Mouse (Mus musculus): ENCODE measurements around the gene Magi1.

GRCm38 (mm10) chr6:94141496-94141895, 142.2 kb downstream of the Magi1 start:
- TF ChIP-seq CTCF (IDR thresholded peaks at IDR 0.05; ENCODE audit: low read depth): no peak
- TF ChIP-seq EP300 (IDR thresholded peaks at IDR 0.05; ENCODE audit: low read depth): no peak
